Comparison of ENCODE assay signal across 19 mouse cellular contexts in genomic region chr11:36694810-36695209, GRCm38 (mm10).
DNase-seq lines count a peak whose midpoint lies in the region; ATAC-seq lines count a peak whose summit lies in the region.
"Had no signal": no experiment of that assay in that cellular context is flagged by ENCODE, and none has a peak within 500 bp of the region (broad histone marks: within the 10 kb centered on the region; RNA-seq: fewer than 3 reads in every experiment).

No protein-coding gene starts in this region.

- H3K9me3 ChIP-seq in embryonic facial prominence, embryonic 14.5 days (ENCODE audit: control insufficient read depth, low read length), result no peaks in the 10 kb centered on the region
- H3K9me3 ChIP-seq in hindbrain, embryonic 13.5 days, result no peaks in the 10 kb centered on the region
- no peaks in the 10 kb centered on the region for H3K9me3 ChIP-seq in midbrain, embryonic 13.5 days
- no peaks in the 10 kb centered on the region for H3K9me3 ChIP-seq in liver, embryonic 12.5 days (replicated peaks)
- H3K9me3 ChIP-seq: heart, embryonic 13.5 days; limb, embryonic 12.5 days had no signal

- 41% methylated on average over 8 of the region's 8 CpGs for WGBS in embryonic facial prominence, embryonic 14.5 days
- WGBS in hindbrain, embryonic 13.5 days, result 49% methylated on average over 8 of the region's 8 CpGs
- 49% methylated on average over 8 of the region's 8 CpGs for WGBS in midbrain, embryonic 13.5 days
- 73% methylated on average over 8 of the region's 8 CpGs for WGBS in liver, embryonic 12.5 days (ENCODE audit: insufficient replicate concordance)

- no peak overlapping the region for H3K4me2 ChIP-seq in embryonic facial prominence, embryonic 14.5 days (ENCODE audit: low read depth, low read length)
- H3K4me2 ChIP-seq in hindbrain, embryonic 13.5 days, result 0 out of 2 replicates have a peak overlapping the region, but pooled peaks have one; percentile 3
- H3K4me2 ChIP-seq in midbrain, embryonic 13.5 days (replicated peaks), result no peak overlapping the region
- H3K4me2 ChIP-seq in liver, embryonic 12.5 days, result no peak overlapping the region
- H3K4me2 ChIP-seq: heart, embryonic 13.5 days; limb, embryonic 12.5 days had no signal

- H3K27me3 ChIP-seq in embryonic facial prominence, embryonic 14.5 days (replicated peaks; ENCODE audit: control insufficient read depth, insufficient read depth, low read length), result no peaks in the 10 kb centered on the region
- no peaks in the 10 kb centered on the region for H3K27me3 ChIP-seq in hindbrain, embryonic 13.5 days
- H3K27me3 ChIP-seq in midbrain, embryonic 13.5 days, result no peaks in the 10 kb centered on the region
- H3K27me3 ChIP-seq in liver, embryonic 12.5 days (replicated peaks), result no peaks in the 10 kb centered on the region
- H3K27me3 ChIP-seq: heart, embryonic 13.5 days; limb, embryonic 12.5 days had no signal

- H3K4me1 ChIP-seq in embryonic facial prominence, embryonic 14.5 days (ENCODE audit: control insufficient read depth, insufficient read depth, low read length), result no peaks in the 10 kb centered on the region
- H3K4me1 ChIP-seq in hindbrain, embryonic 13.5 days (replicated peaks), result peaks cover 30% of the 10 kb centered on the region
- H3K4me1 ChIP-seq in midbrain, embryonic 13.5 days (replicated peaks), result peaks cover 50% of the 10 kb centered on the region
- H3K4me1 ChIP-seq in liver, embryonic 12.5 days, result no peaks in the 10 kb centered on the region
- H3K4me1 ChIP-seq: heart, embryonic 13.5 days had no signal

- H3K36me3 ChIP-seq in embryonic facial prominence, embryonic 14.5 days (ENCODE audit: control insufficient read depth, insufficient read depth, low read length), result no peaks in the 10 kb centered on the region
- H3K36me3 ChIP-seq in hindbrain, embryonic 13.5 days, result no peaks in the 10 kb centered on the region
- H3K36me3 ChIP-seq in midbrain, embryonic 13.5 days, result no peaks in the 10 kb centered on the region
- H3K36me3 ChIP-seq in liver, embryonic 12.5 days, result no peaks in the 10 kb centered on the region
- H3K36me3 ChIP-seq: heart, embryonic 13.5 days; limb, embryonic 12.5 days had no signal

- DNase-seq in frontal cortex, postnatal 25 days (ENCODE audit: low spot score in 2 of 2), result no peak
- DNase-seq in embryonic facial prominence, embryonic 14.5 days (ENCODE audit: low spot score), result peak; percentile 23
- DNase-seq in ovary, postnatal 10 days (ENCODE audit: low spot score), result no peak
- DNase-seq in urinary bladder, postnatal 36 days (ENCODE audit: low spot score in 2 of 2), result no peak
- DNase-seq: adrenal gland, adult 2 months; cerebellum, postnatal 10 days; gastrocnemius, postnatal 36 days; heart, postnatal 4 days; kidney, adult 18-20 months; kidney, postnatal 4 days; lung, adult 18-20 months; lung, postnatal 4 days; thymus, adult 2 months had no signal

- H3K4me3 ChIP-seq in embryonic facial prominence, embryonic 14.5 days (ENCODE audit: low read depth, low read length), result no peak overlapping the region
- no peak overlapping the region for H3K4me3 ChIP-seq in hindbrain, embryonic 13.5 days
- H3K4me3 ChIP-seq in midbrain, embryonic 13.5 days (replicated peaks), result no peak overlapping the region
- no peak overlapping the region for H3K4me3 ChIP-seq in liver, embryonic 12.5 days
- H3K4me3 ChIP-seq: heart, embryonic 13.5 days; limb, embryonic 12.5 days had no signal

- no peak overlapping the region for H3K27ac ChIP-seq in embryonic facial prominence, embryonic 14.5 days (replicated peaks; ENCODE audit: low read depth, low read length)
- H3K27ac ChIP-seq in hindbrain, embryonic 13.5 days, result peak overlapping the region; percentile 60
- peak overlapping the region; percentile 55 for H3K27ac ChIP-seq in midbrain, embryonic 13.5 days
- no peak overlapping the region for H3K27ac ChIP-seq in liver, embryonic 12.5 days
- H3K27ac ChIP-seq: heart, embryonic 13.5 days; limb, embryonic 12.5 days had no signal

- ATAC-seq in frontal cortex, adult (ENCODE audit: low TSS enrichment), result peak; percentile 53
- no peak for ATAC-seq in embryonic facial prominence, embryonic 14.5 days (ENCODE audit: low read depth)
- ATAC-seq in hindbrain, embryonic 13.5 days (ENCODE audit: low FRiP score), result no peak
- ATAC-seq in midbrain, embryonic 13.5 days, result no peak
- no peak for ATAC-seq in liver, embryonic 12.5 days

- no peak overlapping the region for H3K9ac ChIP-seq in embryonic facial prominence, embryonic 14.5 days (ENCODE audit: low read depth, low read length)
- H3K9ac ChIP-seq in hindbrain, embryonic 13.5 days, result no peak overlapping the region
- H3K9ac ChIP-seq in midbrain, embryonic 13.5 days (replicated peaks), result no peak overlapping the region
- H3K9ac ChIP-seq in liver, embryonic 12.5 days, result no peak overlapping the region
- H3K9ac ChIP-seq: heart, embryonic 13.5 days; limb, embryonic 12.5 days had no signal

Comparison
In these comparisons a context has a peak if more than half of its experiments do, and no peak if none do; other contexts are left out.
1. H3K27ac ChIP-seq: peak in hindbrain, embryonic 13.5 days (single experiment) and midbrain, embryonic 13.5 days (single experiment); none in embryonic facial prominence, embryonic 14.5 days (single experiment) and liver, embryonic 12.5 days (single experiment).